Mouse (Mus musculus): ENCODE measurements around the gene Bckdhb.

The Bckdhb gene

GRCm38 (mm10) chr9:84107045-84107813 is 182.3 kb downstream of the Bckdhb start:
- DNase-seq (ENCODE audit: low spot score in 2 of 2): no peak

GRCm38 (mm10) chr9:84108534-84108933 is 183.6 kb downstream of the Bckdhb start:
- DNase-seq (ENCODE audit: low spot score in 2 of 2): no peak

- DNase-seq (ENCODE audit: low spot score in 2 of 2): no peak
Measured at GRCm38 (mm10) chr9:84109777-84110478, 185.0 kb downstream of the Bckdhb start.

- no peak for DNase-seq (ENCODE audit: low spot score in 2 of 2)
Measured at GRCm38 (mm10) chr9:84110616-84111015, 185.7 kb downstream of the Bckdhb start.

- DNase-seq (ENCODE audit: low spot score in 2 of 2): no peak
Measured at GRCm38 (mm10) chr9:84112319-84112718, 187.4 kb downstream of the Bckdhb start.

GRCm38 (mm10) chr9:84112842-84113568 is 188.1 kb downstream of the Bckdhb start:
- DNase-seq (ENCODE audit: low spot score in 2 of 2): no peak

- no peak for DNase-seq (ENCODE audit: low spot score in 2 of 2)
Measured at GRCm38 (mm10) chr9:84114254-84114653, 189.3 kb downstream of the Bckdhb start.

GRCm38 (mm10) chr9:84117337-84117736 is 192.4 kb downstream of the Bckdhb start:
- no peak for DNase-seq (ENCODE audit: low spot score in 2 of 2)

- DNase-seq (ENCODE audit: low spot score in 2 of 2): no peak
Measured at GRCm38 (mm10) chr9:84124996-84125395, 200.1 kb downstream of the Bckdhb start.

GRCm38 (mm10) chr9:84130338-84130737 is 205.4 kb downstream of the Bckdhb start:
- no peak for DNase-seq (ENCODE audit: low spot score in 2 of 2)

- DNase-seq (ENCODE audit: low spot score in 2 of 2): no peak
Measured at GRCm38 (mm10) chr9:84135062-84135461, 210.1 kb downstream of the Bckdhb start.

- DNase-seq (ENCODE audit: low spot score in 2 of 2): no peak
Measured at GRCm38 (mm10) chr9:84137192-84137591, 212.2 kb downstream of the Bckdhb start.

- no peak for DNase-seq (ENCODE audit: low spot score in 2 of 2)
Measured at GRCm38 (mm10) chr9:84148124-84148523, 223.2 kb downstream of the Bckdhb start.
